Mouse (Mus musculus): Measurements from ENCODE around the gene Mgat2. TPM values are rescaled to one million over a fixed set of nuclear protein-coding genes. Genes with fewer than 3 reads are reported as not detected.

Gene Mgat2
- polyA plus RNA-seq, 1 experiment from 2014 or later = 32.6 TPM

- H3K4me2 ChIP-seq (ENCODE audit: low read length) = no peak within 1 kb of the TSS
- no peaks in the 10 kb centered on the region for H3K9me3 ChIP-seq (ENCODE audit: control insufficient read depth, low read length)
- 0 out of 2 replicates have a peak, but pooled peaks have one; percentile 33 for ATAC-seq
- no peak within 1 kb of the TSS for H3K9ac ChIP-seq (replicated peaks; ENCODE audit: low read depth, low read length)
- H3K36me3 ChIP-seq (ENCODE audit: control insufficient read depth, insufficient read depth) = 0 out of 2 replicates have a peak, but pooled peaks cover 6% of the 10 kb centered on the region
- H3K27ac ChIP-seq (ENCODE audit: low read length) = no peak within 1 kb of the TSS
- 74% methylated on average over 16 of the region's 16 CpGs for WGBS
- no peak within 1 kb of the TSS for H3K4me3 ChIP-seq (replicated peaks; ENCODE audit: low read length)
- peaks cover 3% of the 10 kb centered on the region; the same call in 1 of the 2 replicates for H3K4me1 ChIP-seq (replicated peaks; ENCODE audit: control insufficient read depth, insufficient read depth, low read length)
- no peaks in the 10 kb centered on the region for H3K27me3 ChIP-seq (replicated peaks; ENCODE audit: control insufficient read depth, insufficient read depth, low read length)
Observed at GRCm38 (mm10) chr12:69204052-69204833, 20.3 kb downstream of the Mgat2 start, which contains the start of gene Gm49384. Gm49384 (minus strand) TSS chr12:69204267.

DNA sequence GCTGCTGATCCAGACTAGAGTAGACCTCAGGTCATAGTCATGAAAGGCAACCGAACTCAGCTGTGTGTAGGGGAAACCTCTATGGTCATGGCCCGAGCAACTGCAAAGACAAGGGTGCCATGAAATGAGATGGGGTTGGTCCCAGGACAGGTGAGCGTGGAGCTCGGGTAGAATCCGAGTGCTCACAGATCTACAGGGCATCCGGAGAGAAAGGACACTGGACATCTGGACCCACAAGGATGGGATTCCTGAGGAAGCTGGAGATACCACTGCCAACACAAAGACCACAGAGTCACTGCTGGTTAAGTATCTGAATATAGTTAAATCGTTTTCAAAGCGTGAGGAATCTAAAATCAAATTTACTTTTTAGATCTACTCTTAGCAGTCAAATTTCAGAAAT, 23.4 kb downstream of the Mgat2 start:
- Histone ChIP-seq H3K4me3 (replicated peaks; ENCODE audit: low read length) (no peak overlapping the region), H3K9ac (replicated peaks; ENCODE audit: low read depth, low read length) (no peak overlapping the region), H3K27ac (ENCODE audit: low read length) (no peak overlapping the region), H3K27me3 (replicated peaks; ENCODE audit: control insufficient read depth, insufficient read depth, low read length) (no peaks in the 10 kb centered on the region), H3K4me1 (replicated peaks; ENCODE audit: control insufficient read depth, insufficient read depth, low read length) (peaks cover 3% of the 10 kb centered on the region; the same call in 1 of the 2 replicates), H3K36me3 (ENCODE audit: control insufficient read depth, insufficient read depth) (no peaks in the 10 kb centered on the region), H3K4me2 (ENCODE audit: low read length) (no peak overlapping the region), H3K9me3 (ENCODE audit: control insufficient read depth, low read length) (no peaks in the 10 kb centered on the region)
- no peak for ATAC-seq
- 97% methylated on average over 8 of the region's 8 CpGs for WGBS

DNA sequence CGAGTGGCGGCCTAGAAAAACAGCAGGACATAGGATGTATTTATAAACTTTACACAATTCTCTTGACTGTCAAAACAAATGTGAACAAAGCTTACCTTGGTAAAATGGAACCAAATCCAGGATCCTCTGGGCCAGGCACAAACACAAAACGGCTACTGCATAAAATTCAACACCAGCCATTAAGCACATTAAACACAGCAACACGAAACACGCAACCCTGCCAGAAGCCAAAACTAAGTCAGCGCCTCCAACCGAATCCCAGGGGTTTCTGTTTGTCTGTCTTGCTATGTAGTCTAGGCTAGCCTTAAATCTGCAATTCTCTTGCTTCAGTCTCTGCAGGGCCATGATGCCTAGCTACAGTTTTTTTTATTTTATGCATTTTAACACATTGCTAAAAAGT, 24.0 kb downstream of the Mgat2 start:
- no peak overlapping the region for H3K9ac ChIP-seq (replicated peaks; ENCODE audit: low read depth, low read length)
- H3K36me3 ChIP-seq (ENCODE audit: control insufficient read depth, insufficient read depth) = no peaks in the 10 kb centered on the region
- H3K4me3 ChIP-seq (replicated peaks; ENCODE audit: low read length) = no peak overlapping the region
- 90% methylated on average over 7 of the region's 7 CpGs for WGBS
- ATAC-seq = no peak
- H3K4me1 ChIP-seq (replicated peaks; ENCODE audit: control insufficient read depth, insufficient read depth, low read length) = peaks cover 3% of the 10 kb centered on the region; the same call in 1 of the 2 replicates
- H3K27ac ChIP-seq (ENCODE audit: low read length) = no peak overlapping the region
- no peaks in the 10 kb centered on the region for H3K9me3 ChIP-seq (ENCODE audit: control insufficient read depth, low read length)
- no peaks in the 10 kb centered on the region for H3K27me3 ChIP-seq (replicated peaks; ENCODE audit: control insufficient read depth, insufficient read depth, low read length)
- no peak overlapping the region for H3K4me2 ChIP-seq (ENCODE audit: low read length)

DNA sequence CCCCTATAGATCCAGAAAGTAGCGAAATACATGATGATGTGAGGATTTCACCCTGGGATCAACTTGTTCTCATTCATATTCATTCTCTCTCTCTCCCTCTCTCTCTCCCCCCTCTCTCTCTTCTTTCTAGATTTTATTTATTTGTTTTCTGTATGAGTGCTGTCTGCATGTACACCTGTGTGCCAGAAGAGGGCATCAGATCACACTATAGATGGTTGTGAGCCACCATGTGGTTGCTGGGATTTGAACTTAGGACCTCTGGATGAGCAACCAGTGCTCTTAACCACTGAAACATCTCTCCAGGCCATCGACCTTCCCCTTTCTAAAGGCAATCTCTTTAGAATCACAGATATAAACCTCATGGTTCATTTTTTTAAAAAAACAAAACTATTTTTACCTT, 24.6 kb downstream of the Mgat2 start:
- peaks cover 3% of the 10 kb centered on the region; the same call in 1 of the 2 replicates for H3K4me1 ChIP-seq (replicated peaks; ENCODE audit: control insufficient read depth, insufficient read depth, low read length)
- 92% methylated on average over 2 of the region's 2 CpGs for WGBS
- no peaks in the 10 kb centered on the region for H3K27me3 ChIP-seq (replicated peaks; ENCODE audit: control insufficient read depth, insufficient read depth, low read length)
- no peak overlapping the region for H3K27ac ChIP-seq (ENCODE audit: low read length)
- H3K9ac ChIP-seq (replicated peaks; ENCODE audit: low read depth, low read length) = no peak overlapping the region
- no peaks in the 10 kb centered on the region for H3K36me3 ChIP-seq (ENCODE audit: control insufficient read depth, insufficient read depth)
- no peak overlapping the region for H3K4me2 ChIP-seq (ENCODE audit: low read length)
- no peaks in the 10 kb centered on the region for H3K9me3 ChIP-seq (ENCODE audit: control insufficient read depth, low read length)
- H3K4me3 ChIP-seq (replicated peaks; ENCODE audit: low read length) = no peak overlapping the region
- ATAC-seq = no peak

DNA sequence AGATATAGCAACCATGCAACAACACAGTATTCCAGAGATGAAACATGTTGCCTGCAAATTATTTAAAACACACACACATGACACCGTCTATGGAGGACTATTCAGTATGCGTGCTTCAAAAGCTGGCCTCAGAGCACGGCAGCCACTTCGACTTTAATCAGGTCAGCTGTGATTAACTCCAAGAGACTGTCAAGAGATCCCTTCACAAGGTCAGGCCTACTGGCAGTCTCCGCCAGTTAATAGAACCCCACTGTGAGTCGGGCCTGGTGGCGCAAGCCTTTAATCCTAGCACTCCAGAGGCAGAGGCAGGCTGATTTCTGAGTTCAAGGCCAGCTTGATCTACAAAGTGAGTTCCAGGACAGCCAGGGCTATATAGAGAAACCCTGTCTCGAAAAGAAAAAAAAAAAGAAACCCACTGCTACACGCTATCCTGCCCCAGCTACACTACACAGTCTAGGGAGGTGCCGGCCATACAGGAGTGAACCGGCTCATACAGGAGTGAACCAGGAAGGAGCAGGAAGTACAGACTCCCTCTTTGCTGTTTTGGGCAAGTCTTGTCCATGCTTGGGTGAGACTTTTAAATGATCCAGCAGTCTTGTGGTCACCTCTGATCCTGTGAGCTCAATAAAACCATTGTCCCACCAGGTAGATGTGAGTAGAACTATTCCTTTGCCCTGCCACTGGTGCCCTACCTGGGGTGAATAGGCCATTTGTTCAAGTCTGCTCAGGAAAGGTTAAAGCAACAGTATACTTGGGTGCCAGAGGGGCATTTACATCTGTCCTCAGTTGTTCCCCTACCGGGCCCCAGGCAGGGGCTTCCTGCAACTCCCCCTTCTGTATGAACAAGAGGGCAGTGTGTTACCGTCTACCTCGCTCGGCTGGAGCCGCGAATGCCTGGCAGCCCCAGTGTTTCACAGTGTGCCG, 26.4 kb downstream of the Mgat2 start:
- Histone ChIP-seq H3K27ac (ENCODE audit: low read length) (no peak overlapping the region), H3K9ac (replicated peaks; ENCODE audit: low read depth, low read length) (no peak overlapping the region), H3K4me2 (ENCODE audit: low read length) (no peak overlapping the region), H3K36me3 (ENCODE audit: control insufficient read depth, insufficient read depth) (no peaks in the 10 kb centered on the region), H3K27me3 (replicated peaks; ENCODE audit: control insufficient read depth, insufficient read depth, low read length) (no peaks in the 10 kb centered on the region), H3K9me3 (ENCODE audit: control insufficient read depth, low read length) (no peaks in the 10 kb centered on the region), H3K4me1 (replicated peaks; ENCODE audit: control insufficient read depth, insufficient read depth, low read length) (peaks cover 3% of the 10 kb centered on the region; the same call in 1 of the 2 replicates), H3K4me3 (replicated peaks; ENCODE audit: low read length) (no peak overlapping the region)
- ATAC-seq = no peak
- 85% methylated on average over 18 of the region's 18 CpGs for WGBS

DNA sequence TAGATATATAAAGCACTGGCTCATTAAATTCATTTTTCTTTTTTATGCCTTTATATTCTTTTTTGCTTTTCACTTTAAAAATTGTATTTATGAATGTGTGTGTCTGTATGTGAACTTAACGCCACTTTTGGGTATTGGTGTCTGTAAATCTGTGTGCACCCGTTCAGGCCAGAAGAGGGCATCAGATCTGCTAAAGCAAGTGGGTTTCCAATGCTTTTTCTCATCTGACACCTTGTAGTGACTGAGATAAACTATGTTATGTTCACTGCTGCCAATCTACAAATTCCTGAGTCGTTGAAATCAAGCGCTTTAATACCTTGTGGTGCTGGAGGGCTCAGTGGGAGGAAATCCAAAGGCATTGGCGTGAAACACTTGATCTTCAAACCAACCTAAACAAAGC, 27.1 kb downstream of the Mgat2 start:
- H3K27ac ChIP-seq (ENCODE audit: low read length) = no peak overlapping the region
- WGBS = 82% methylated on average over 5 of the region's 5 CpGs
- no peaks in the 10 kb centered on the region for H3K36me3 ChIP-seq (ENCODE audit: control insufficient read depth, insufficient read depth)
- H3K4me2 ChIP-seq (ENCODE audit: low read length) = no peak overlapping the region
- H3K4me1 ChIP-seq (replicated peaks; ENCODE audit: control insufficient read depth, insufficient read depth, low read length) = peaks cover 7% of the 10 kb centered on the region
- H3K9ac ChIP-seq (replicated peaks; ENCODE audit: low read depth, low read length) = no peak overlapping the region
- H3K27me3 ChIP-seq (replicated peaks; ENCODE audit: control insufficient read depth, insufficient read depth, low read length) = no peaks in the 10 kb centered on the region
- no peak for ATAC-seq
- H3K4me3 ChIP-seq (replicated peaks; ENCODE audit: low read length) = no peak overlapping the region
- H3K9me3 ChIP-seq (ENCODE audit: control insufficient read depth, low read length) = no peaks in the 10 kb centered on the region

GRCm38 (mm10) chr12:69213186-69213777, 29.3 kb downstream of the Mgat2 start:
- Histone ChIP-seq H3K4me1 (replicated peaks; ENCODE audit: control insufficient read depth, insufficient read depth, low read length) (peaks cover 7% of the 10 kb centered on the region), H3K27ac (ENCODE audit: low read length) (no peak overlapping the region), H3K27me3 (replicated peaks; ENCODE audit: control insufficient read depth, insufficient read depth, low read length) (no peaks in the 10 kb centered on the region), H3K4me3 (replicated peaks; ENCODE audit: low read length) (no peak overlapping the region), H3K9me3 (ENCODE audit: control insufficient read depth, low read length) (no peaks in the 10 kb centered on the region), H3K9ac (replicated peaks; ENCODE audit: low read depth, low read length) (no peak overlapping the region), H3K36me3 (ENCODE audit: control insufficient read depth, insufficient read depth) (no peaks in the 10 kb centered on the region), H3K4me2 (ENCODE audit: low read length) (no peak overlapping the region)
- WGBS = 97% methylated on average over 13 of the region's 13 CpGs
- ATAC-seq = no peak

DNA sequence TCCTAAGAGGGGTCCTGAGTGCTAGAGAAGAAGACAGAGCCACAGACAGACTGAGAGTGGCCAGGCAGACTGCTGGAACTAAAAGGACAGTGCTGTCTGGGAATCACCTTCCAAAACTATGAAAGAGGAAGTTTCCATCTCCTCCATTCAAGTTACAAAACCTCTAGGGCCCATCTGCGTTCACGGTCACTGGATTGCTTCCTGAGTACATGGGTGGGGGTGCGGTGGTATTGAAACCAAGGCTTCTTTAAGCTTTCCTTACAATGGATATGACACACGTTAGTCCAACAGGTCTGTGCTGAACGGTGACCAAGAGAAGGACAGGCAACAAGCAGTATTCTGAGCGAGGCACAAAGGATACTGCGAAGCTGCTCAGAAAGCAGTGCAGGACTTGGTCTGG, 30.4 kb downstream of the Mgat2 start:
- H3K36me3 ChIP-seq (ENCODE audit: control insufficient read depth, insufficient read depth) = no peaks in the 10 kb centered on the region
- peaks cover 7% of the 10 kb centered on the region for H3K4me1 ChIP-seq (replicated peaks; ENCODE audit: control insufficient read depth, insufficient read depth, low read length)
- H3K27me3 ChIP-seq (replicated peaks; ENCODE audit: control insufficient read depth, insufficient read depth, low read length) = no peaks in the 10 kb centered on the region
- H3K4me3 ChIP-seq (replicated peaks; ENCODE audit: low read length) = no peak overlapping the region
- H3K9me3 ChIP-seq (ENCODE audit: control insufficient read depth, low read length) = no peaks in the 10 kb centered on the region
- no peak overlapping the region for H3K4me2 ChIP-seq (ENCODE audit: low read length)
- 94% methylated on average over 7 of the region's 7 CpGs for WGBS
- no peak overlapping the region for H3K9ac ChIP-seq (replicated peaks; ENCODE audit: low read depth, low read length)
- ATAC-seq = no peak; the same call in 1 of the 2 replicates
- H3K27ac ChIP-seq (ENCODE audit: low read length) = no peak overlapping the region

All from forebrain, embryonic 16.5 days (tissue).